Mouse (Mus musculus) C2C12 (cell line): ENCODE data around the gene Auts2.

ENCODE experiments used
- CTCF ChIP-seq: IDR thresholded peaks from one replicate; pipeline ENCODE4 v1.5.1; 2011; ENCODE audit not compliant: control insufficient read depth, insufficient read depth, insufficient read length
- USF1 ChIP-seq: IDR thresholded peaks from one replicate; pipeline ENCODE4 v1.6.1; 2011; ENCODE audit warnings: low read depth, mild to moderate bottlenecking, control low read depth, moderate library complexity

- TF ChIP-seq CTCF (no peak), USF1 (no peak)
Measured at GRCm38 (mm10) chr5:131665068-131665467, 878.1 kb downstream of the Auts2 start.
